Mouse (Mus musculus) stomach, embryonic 16.5 days (tissue): ENCODE results near the gene AI413582. TPM values are rescaled to one million over a fixed set of nuclear protein-coding genes. Genes with fewer than 3 reads are reported as not detected.

Experiments
- ATAC-seq: fragments of 200-750 bp; cut with Nextera tagmentation; 2 replicates; pipeline ENCODE4 v1.8.0; 2017; ENCODE audit warnings: moderate number of reproducible peaks, moderate TSS enrichment; ENCODE audit not compliant: insufficient read depth, low FRiP score
- H3K27ac ChIP-seq: fragments of 300-500 bp; sonication (generic); 2 replicates; pipeline ENCODE4 v1.5.1; 2014; ENCODE audit warnings: low read length
- H3K27me3 ChIP-seq: fragments of 300-500 bp; sonication (generic); 2 replicates; pipeline ENCODE4 v1.6.1; 2014; ENCODE audit warnings: low read length, control low read depth, mixed read lengths; ENCODE audit not compliant: control insufficient read depth, insufficient read depth
- H3K36me3 ChIP-seq: fragments of 300-500 bp; sonication (generic); 2 replicates; pipeline ENCODE4 v1.6.1; 2014; ENCODE audit warnings: low read length; ENCODE audit not compliant: control insufficient read depth, insufficient read depth
- H3K4me1 ChIP-seq: fragments of 300-500 bp; sonication (generic); 2 replicates; pipeline ENCODE4 v1.6.1; 2014; ENCODE audit warnings: low read length, control low read depth, mixed read lengths; ENCODE audit not compliant: control insufficient read depth, insufficient read depth
- H3K4me2 ChIP-seq: fragments of 300-500 bp; sonication (generic); 2 replicates; pipeline ENCODE4 v1.6.1; 2014; ENCODE audit warnings: low read depth, low read length, mixed read lengths
- H3K4me3 ChIP-seq: fragments of 300-500 bp; sonication (generic); replicated peaks from 2 replicates; pipeline ENCODE4 v1.5.1; 2014; ENCODE audit warnings: mild to moderate bottlenecking, low read length
- H3K9ac ChIP-seq: fragments of 300-500 bp; sonication (generic); 2 replicates; pipeline ENCODE4 v1.6.1; 2014; ENCODE audit warnings: low read length
- H3K9me3 ChIP-seq: fragments of 300-500 bp; sonication (generic); replicated peaks from 2 replicates; pipeline ENCODE4 v1.6.1; 2016; ENCODE audit warnings: low read length, control low read depth; ENCODE audit not compliant: control insufficient read depth
- WGBS: fragments of 180-500 bp; shearing (Covaris S2); extraction: QIAGEN DNeasy Blood & Tissue Kit; methylation state at CpG from one replicate; pipeline ENCODE4 v1.1.7; 2014; 5-methylcytosine and 5-hydroxymethylcytosine counted together
- polyA plus RNA-seq: library from polyadenylated mRNA; unstranded; fragments of >200 nt; fragmentation: Nextera tagmentation; extraction: Ambion mirVana; gene quantifications from 2 replicates; pipeline ENCODE4 v1.2.1, GENCODE M21; 2015

The AI413582 gene
- polyA plus RNA-seq, 1 experiment from 2014 or later, result 24.3 TPM

GRCm38 (mm10) chr17:27554062-27554960 lies 11.2 kb downstream of the AI413582 start:
- 48% methylated on average over 20 of the region's 20 CpGs for WGBS
- no peaks in the 10 kb centered on the region for H3K27me3 ChIP-seq
- H3K27ac ChIP-seq, result peak overlapping the region; percentile 94
- peak overlapping the region; percentile 81 for H3K4me2 ChIP-seq
- no peaks in the 10 kb centered on the region for H3K36me3 ChIP-seq
- H3K4me3 ChIP-seq, result peak overlapping the region; percentile 68
- no peaks in the 10 kb centered on the region for H3K9me3 ChIP-seq
- peaks cover 10% of the 10 kb centered on the region; the same call in 1 of the 2 replicates for H3K4me1 ChIP-seq
- ATAC-seq, result no peak
- H3K9ac ChIP-seq, result peak overlapping the region; percentile 87

DNA sequence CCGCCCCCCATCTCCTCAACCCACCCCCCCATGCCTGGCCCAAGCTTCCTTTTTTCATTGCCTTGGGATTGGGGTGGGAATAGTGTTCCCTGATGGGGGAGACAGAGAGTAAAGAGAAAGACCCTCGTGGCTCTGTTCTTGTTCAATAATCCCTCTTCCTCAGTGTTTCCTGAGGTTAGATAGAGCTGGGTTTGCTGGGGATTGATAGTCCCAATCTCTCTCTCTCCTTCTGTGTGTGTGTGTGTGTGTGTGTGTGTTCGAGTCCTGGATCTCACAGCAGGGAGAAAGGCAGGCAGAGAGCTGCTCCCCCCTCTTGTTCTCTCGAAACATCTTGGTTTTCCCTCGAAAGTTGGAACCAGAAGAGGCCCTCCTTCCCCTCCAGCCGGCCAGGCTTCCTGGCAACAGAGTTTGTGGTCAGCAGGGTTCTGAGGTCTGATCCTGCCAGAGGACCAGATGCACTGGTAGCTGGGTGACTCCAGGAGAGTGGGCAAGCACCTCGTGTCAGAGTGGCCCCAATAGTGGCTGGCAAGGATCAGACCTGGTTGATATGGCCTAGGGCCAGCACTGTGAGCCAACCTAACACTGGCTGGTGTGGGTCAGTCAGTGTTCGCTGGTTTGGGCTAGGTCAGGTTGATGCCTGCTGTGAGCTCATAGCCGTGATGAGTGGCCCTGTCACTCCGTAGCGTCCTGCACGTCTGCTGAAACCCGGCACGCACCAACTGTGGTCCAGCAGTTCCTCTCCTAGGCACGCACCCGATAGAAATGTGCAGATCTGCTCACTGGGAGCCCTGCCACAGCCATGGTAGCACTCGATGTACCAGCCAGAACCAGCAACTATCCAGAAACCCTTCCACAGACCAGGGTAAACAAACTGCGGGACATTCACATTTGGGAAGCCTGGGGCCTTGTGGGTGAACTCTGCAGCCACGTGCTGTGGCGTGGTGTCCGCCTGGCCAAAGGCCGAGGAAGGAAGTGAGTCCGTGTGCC lies 13.0 kb downstream of the AI413582 start:
- Histone ChIP-seq H3K27me3 (no peaks in the 10 kb centered on the region), H3K9ac (no peak overlapping the region), H3K4me1 (peaks cover 9% of the 10 kb centered on the region; the same call in 1 of the 2 replicates), H3K36me3 (no peaks in the 10 kb centered on the region), H3K4me2 (no peak overlapping the region), H3K9me3 (no peaks in the 10 kb centered on the region), H3K27ac (no peak overlapping the region), H3K4me3 (no peak overlapping the region)
- no peak for ATAC-seq
- WGBS, result 76% methylated on average over 23 of the region's 23 CpGs

GRCm38 (mm10) chr17:27551393-27551940 lies 14.1 kb downstream of the AI413582 start:
- H3K4me1 ChIP-seq, result 0 out of 2 replicates have a peak, but pooled peaks cover 7% of the 10 kb centered on the region
- ATAC-seq, result no peak
- H3K27ac ChIP-seq, result no peak overlapping the region
- no peak overlapping the region for H3K9ac ChIP-seq
- no peaks in the 10 kb centered on the region for H3K36me3 ChIP-seq
- no peaks in the 10 kb centered on the region for H3K27me3 ChIP-seq
- no peak overlapping the region for H3K4me3 ChIP-seq
- no peak overlapping the region for H3K4me2 ChIP-seq
- 61% methylated on average over 10 of the region's 10 CpGs for WGBS
- no peaks in the 10 kb centered on the region for H3K9me3 ChIP-seq

GRCm38 (mm10) chr17:27549234-27549633 lies 16.3 kb downstream of the AI413582 start:
- Histone ChIP-seq H3K4me1 (0 out of 2 replicates have a peak, but pooled peaks cover 5% of the 10 kb centered on the region), H3K9ac (no peak overlapping the region), H3K27ac (no peak overlapping the region), H3K9me3 (no peaks in the 10 kb centered on the region), H3K36me3 (no peaks in the 10 kb centered on the region), H3K27me3 (no peaks in the 10 kb centered on the region), H3K4me2 (no peak overlapping the region), H3K4me3 (no peak overlapping the region)
- WGBS, result 53% methylated on average over 8 of the region's 8 CpGs
- no peak for ATAC-seq

- Histone ChIP-seq H3K9ac (no peak overlapping the region), H3K27ac (no peak overlapping the region), H3K36me3 (no peaks in the 10 kb centered on the region), H3K9me3 (no peaks in the 10 kb centered on the region), H3K4me2 (no peak overlapping the region), H3K27me3 (no peaks in the 10 kb centered on the region), H3K4me1 (0 out of 2 replicates have a peak, but pooled peaks cover 4% of the 10 kb centered on the region), H3K4me3 (no peak overlapping the region)
- peak; percentile 80; the same call in 1 of the 2 replicates for ATAC-seq
- WGBS, result 55% methylated on average over 9 of the region's 9 CpGs
These were observed 18.2 kb downstream of the AI413582 start for GRCm38 (mm10) chr17:27547253-27547868.

DNA sequence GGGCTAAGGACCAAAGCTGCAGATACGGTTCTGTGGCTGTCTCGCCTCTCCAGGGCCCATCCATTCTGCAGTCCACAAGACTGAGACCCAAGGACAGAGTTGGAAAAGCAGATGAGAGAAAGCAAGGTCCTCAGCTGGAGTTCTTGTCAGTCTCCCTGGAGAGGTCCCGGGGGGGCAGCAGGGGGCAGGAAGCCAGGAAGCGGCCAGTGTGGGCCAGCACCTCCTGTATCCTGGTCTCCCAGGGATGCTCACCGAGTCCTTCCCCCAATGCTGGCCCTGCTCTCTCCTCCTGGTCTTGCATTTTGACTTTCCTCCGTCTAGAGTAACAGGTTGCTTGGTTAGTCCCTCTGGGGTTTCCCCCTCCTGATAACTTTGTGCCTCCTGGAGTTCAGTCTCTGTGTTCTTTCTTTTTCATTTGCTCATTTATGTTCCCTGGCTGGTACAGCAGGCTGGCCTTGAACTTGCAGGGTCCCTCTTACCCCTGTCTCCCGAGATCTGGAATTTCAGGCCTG lies 18.9 kb downstream of the AI413582 start:
- no peak for ATAC-seq
- Histone ChIP-seq H3K36me3 (no peaks in the 10 kb centered on the region), H3K27me3 (no peaks in the 10 kb centered on the region), H3K4me1 (0 out of 2 replicates have a peak, but pooled peaks cover 4% of the 10 kb centered on the region), H3K9ac (no peak overlapping the region), H3K27ac (no peak overlapping the region), H3K4me3 (no peak overlapping the region), H3K9me3 (no peaks in the 10 kb centered on the region), H3K4me2 (no peak overlapping the region)
- 73% methylated on average over 7 of the region's 7 CpGs for WGBS

- 50% methylated on average over 12 of the region's 12 CpGs for WGBS
- ATAC-seq, result no peak
- no peak overlapping the region for H3K4me3 ChIP-seq
- no peak overlapping the region for H3K27ac ChIP-seq
- no peak overlapping the region for H3K4me2 ChIP-seq
- H3K27me3 ChIP-seq, result no peaks in the 10 kb centered on the region
- no peak overlapping the region for H3K9ac ChIP-seq
- H3K36me3 ChIP-seq, result no peaks in the 10 kb centered on the region
- H3K9me3 ChIP-seq, result no peaks in the 10 kb centered on the region
- 0 out of 2 replicates have a peak, but pooled peaks cover 4% of the 10 kb centered on the region for H3K4me1 ChIP-seq
These were observed 19.6 kb downstream of the AI413582 start for GRCm38 (mm10) chr17:27545991-27546390.

GRCm38 (mm10) chr17:27544551-27544950 lies 21.0 kb downstream of the AI413582 start:
- Histone ChIP-seq H3K27me3 (no peaks in the 10 kb centered on the region), H3K4me2 (no peak overlapping the region), H3K4me1 (0 out of 2 replicates have a peak, but pooled peaks cover 4% of the 10 kb centered on the region), H3K9me3 (no peaks in the 10 kb centered on the region), H3K36me3 (no peaks in the 10 kb centered on the region), H3K4me3 (no peak overlapping the region), H3K9ac (no peak overlapping the region), H3K27ac (no peak overlapping the region)
- ATAC-seq, result no peak
- WGBS, result 88% methylated on average over 11 of the region's 11 CpGs
